In the genomic region with DNA sequence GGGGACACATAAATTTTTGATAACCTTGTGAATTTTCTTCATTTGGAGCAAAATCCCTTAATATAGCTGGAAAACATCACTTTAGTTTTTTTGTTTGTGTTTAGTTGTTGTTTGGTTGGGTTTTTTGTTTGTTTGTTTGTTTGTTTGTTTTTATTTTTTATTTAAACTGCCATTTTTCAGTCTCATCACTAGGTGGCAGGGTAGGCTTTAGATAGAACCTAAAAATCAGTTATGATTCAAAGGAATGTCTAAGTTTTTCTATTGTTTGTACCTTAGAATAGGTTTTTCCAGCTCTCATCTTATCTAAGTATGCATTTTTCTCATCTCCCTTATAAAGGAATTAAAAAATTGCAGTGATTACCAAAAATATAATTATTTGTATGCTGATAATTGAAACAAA, we compare ENCODE assay signal across 11 mouse cellular contexts.
"Had no signal": no experiment of that assay in that cellular context is flagged by ENCODE, and none has a peak within 500 bp of the region (broad histone marks: within the 10 kb centered on the region; RNA-seq: fewer than 3 reads in every experiment).

No protein-coding gene starts in this region.

- DNase-seq: kidney, adult 18-20 months; kidney, adult 9 months; kidney, postnatal 25 days; liver, embryonic 13.5 days; lung, adult 2 months; lung, postnatal 36 days; thymus, adult 18-20 months had no signal

- H3K4me3 ChIP-seq: intestine, embryonic 15.5 days; liver, embryonic 13.5 days; megakaryocyte, embryonic 14.5 days; midbrain, embryonic 15.5 days had no signal

- H3K27ac ChIP-seq: intestine, embryonic 15.5 days; liver, embryonic 13.5 days; midbrain, embryonic 15.5 days had no signal

- H3K27me3 ChIP-seq: intestine, embryonic 15.5 days; liver, embryonic 13.5 days; megakaryocyte, embryonic 14.5 days; midbrain, embryonic 15.5 days had no signal

- ATAC-seq: intestine, embryonic 15.5 days; midbrain, embryonic 15.5 days had no signal

- H3K4me2 ChIP-seq: intestine, embryonic 15.5 days; liver, embryonic 13.5 days; midbrain, embryonic 11.5 days; midbrain, embryonic 15.5 days had no signal

- H3K36me3 ChIP-seq: intestine, embryonic 15.5 days; liver, embryonic 13.5 days; midbrain, embryonic 15.5 days had no signal

- H3K9me3 ChIP-seq: intestine, embryonic 15.5 days; liver, embryonic 13.5 days; megakaryocyte, embryonic 14.5 days; midbrain, embryonic 15.5 days had no signal

- H3K9ac ChIP-seq: intestine, embryonic 15.5 days; liver, embryonic 13.5 days; midbrain, embryonic 15.5 days had no signal

- H3K4me1 ChIP-seq: intestine, embryonic 15.5 days; liver, embryonic 13.5 days; megakaryocyte, embryonic 14.5 days; midbrain, embryonic 15.5 days had no signal
